Mouse (Mus musculus) lung, embryonic 14.5 days (tissue): ENCODE results near the gene Arl13a. TPM values are rescaled to one million over a fixed set of nuclear protein-coding genes. Genes with fewer than 3 reads are reported as not detected.
A peak's percentile ranks its signal among the peaks of the same experiment; 100 is the strongest.

ENCODE experiments used
- ATAC-seq: fragments of 200-750 bp; cut with Nextera tagmentation; 2 replicates; pipeline ENCODE4 v1.8.0; 2017; ENCODE audit warnings: mild to moderate bottlenecking, moderate TSS enrichment, moderate library complexity; ENCODE audit not compliant: insufficient read depth
- DNase-seq: peaks from one replicate; pipeline ENCODE4 v3.0.0-alpha.2; 2015
- H3K27ac ChIP-seq: fragments of 300-500 bp; sonication (generic); 2 replicates; pipeline ENCODE4 v1.5.1; 2014; ENCODE audit warnings: low read depth, mild to moderate bottlenecking, moderate library complexity
- H3K27me3 ChIP-seq: fragments of 300-500 bp; sonication (generic); 2 replicates; pipeline ENCODE4 v1.6.1; 2014; ENCODE audit warnings: low read length, control low read depth; ENCODE audit not compliant: insufficient read depth
- H3K36me3 ChIP-seq: fragments of 300-500 bp; sonication (generic); 2 replicates; pipeline ENCODE4 v1.6.1; 2014; ENCODE audit warnings: control low read depth; ENCODE audit not compliant: insufficient read depth
- H3K4me1 ChIP-seq: fragments of 300-500 bp; sonication (generic); 2 replicates; pipeline ENCODE4 v1.6.1; 2014; ENCODE audit warnings: antibody characterized with exemption, control low read depth; ENCODE audit not compliant: insufficient read depth
- H3K4me2 ChIP-seq: fragments of 300-500 bp; sonication (generic); 2 replicates; pipeline ENCODE4 v1.6.1; 2014; ENCODE audit warnings: mild to moderate bottlenecking
- H3K4me3 ChIP-seq: fragments of 300-500 bp; sonication (generic); 2 replicates; pipeline ENCODE4 v1.5.1; 2014; ENCODE audit warnings: low read depth, low read length
- H3K9ac ChIP-seq: fragments of 300-500 bp; sonication (generic); 2 replicates; pipeline ENCODE4 v1.6.1; 2014
- H3K9me3 ChIP-seq: fragments of 300-500 bp; sonication (generic); 2 replicates; pipeline ENCODE4 v1.6.1; 2016; ENCODE audit warnings: low read depth, low read length, control low read depth
- CTCF ChIP-seq: IDR thresholded peaks from 2 replicates; pipeline ENCODE4 v1.5.1; 2016; ENCODE audit warnings: antibody characterized with exemption, low read depth
- WGBS: fragments of 180-500 bp; shearing (Covaris S2); extraction: QIAGEN DNeasy Blood & Tissue Kit; methylation state at CpG from one replicate; pipeline ENCODE4 v1.1.7; 2014; 5-methylcytosine and 5-hydroxymethylcytosine counted together
- polyA plus RNA-seq: library from polyadenylated mRNA; unstranded; fragments of >200 nt; fragmentation: Nextera tagmentation; extraction: Ambion mirVana; gene quantifications from 2 replicates; pipeline ENCODE4 v1.2.1, GENCODE M21; 2014

The Arl13a gene
- polyA plus RNA-seq, 1 experiment from 2014 or later, result not detected

DNA sequence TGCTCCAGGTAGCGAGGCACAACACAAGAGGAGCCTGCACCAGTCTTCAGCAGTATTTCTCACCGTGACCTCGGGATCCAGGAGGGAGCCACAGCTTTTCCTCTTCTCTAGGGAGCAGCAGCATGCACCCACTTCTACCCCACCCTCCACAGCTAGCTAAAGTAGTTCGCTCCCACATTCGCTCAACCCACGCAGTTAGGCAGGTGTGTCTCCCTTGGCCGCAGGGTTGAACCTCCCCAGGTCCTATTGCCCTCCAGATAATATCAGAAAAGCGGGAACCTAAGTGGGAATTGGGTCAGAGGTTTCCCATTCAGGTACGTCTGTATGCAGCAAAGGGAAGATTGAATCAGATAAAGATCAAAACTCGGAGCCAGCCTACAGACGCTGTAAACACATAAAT, 24.5 kb upstream of the Arl13a start:
- peak overlapping the region; percentile 59 for H3K4me2 ChIP-seq
- no peaks in the 10 kb centered on the region for H3K27me3 ChIP-seq
- H3K9ac ChIP-seq, result no peak overlapping the region
- no peaks in the 10 kb centered on the region for H3K4me1 ChIP-seq
- no peak overlapping the region for H3K27ac ChIP-seq
- no peaks in the 10 kb centered on the region for H3K9me3 ChIP-seq
- WGBS, result 10% methylated on average over 11 of the region's 11 CpGs
- H3K4me3 ChIP-seq, result peak overlapping the region; percentile 24
- DNase-seq, result no peak
- H3K36me3 ChIP-seq, result no peaks in the 10 kb centered on the region
- peak; percentile 43; the same call in 1 of the 2 replicates for ATAC-seq
- no peak for TF ChIP-seq CTCF

DNA sequence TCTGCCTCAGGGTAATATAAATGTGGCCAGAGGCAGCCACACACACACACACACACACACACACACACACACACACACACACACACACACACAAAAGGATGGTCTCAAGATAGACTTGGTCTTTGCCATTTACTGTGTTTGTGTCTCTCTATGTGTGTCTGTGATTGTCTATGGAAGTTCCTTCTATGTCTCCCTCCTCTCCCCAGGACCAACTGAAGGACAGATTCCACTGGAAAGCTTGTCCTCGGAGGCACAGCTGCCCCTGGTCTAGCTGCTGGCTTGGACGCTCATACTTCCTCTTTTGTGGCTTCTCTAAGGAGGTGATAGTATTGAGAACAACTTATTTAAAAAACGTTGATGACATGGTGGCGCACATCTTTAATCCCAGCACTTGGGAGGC, 23.8 kb upstream of the Arl13a start:
- DNase-seq (peak; percentile 5), ATAC-seq (no peak)
- H3K9me3 ChIP-seq, result no peaks in the 10 kb centered on the region
- H3K27me3 ChIP-seq, result no peaks in the 10 kb centered on the region
- no peak overlapping the region for H3K9ac ChIP-seq
- H3K27ac ChIP-seq, result no peak overlapping the region
- no peaks in the 10 kb centered on the region for H3K36me3 ChIP-seq
- no peaks in the 10 kb centered on the region for H3K4me1 ChIP-seq
- no peak overlapping the region for H3K4me3 ChIP-seq
- H3K4me2 ChIP-seq, result no peak overlapping the region
- WGBS, result 50% methylated on average over 4 of the region's 4 CpGs
- no peak for TF ChIP-seq CTCF

DNA sequence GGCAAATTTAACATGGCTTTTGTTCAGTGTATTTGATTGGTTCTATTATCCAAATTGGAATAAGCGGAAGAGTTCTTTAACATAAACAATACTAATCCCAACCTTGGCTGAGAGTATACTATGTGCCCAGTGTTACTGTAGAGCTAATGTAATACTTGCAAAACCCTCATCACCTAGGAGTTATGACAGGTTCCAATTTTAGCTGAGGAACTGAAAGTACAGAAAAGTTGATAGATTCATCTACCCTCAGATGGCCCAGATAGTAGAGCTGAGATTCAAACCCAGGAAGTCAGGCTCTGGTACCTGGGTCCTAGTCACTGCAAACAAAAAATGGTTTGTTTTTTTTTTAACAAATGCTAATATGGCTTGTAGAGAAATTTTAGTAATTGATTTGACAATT, 16.7 kb upstream of the Arl13a start:
- no peaks in the 10 kb centered on the region for H3K27me3 ChIP-seq

DNA sequence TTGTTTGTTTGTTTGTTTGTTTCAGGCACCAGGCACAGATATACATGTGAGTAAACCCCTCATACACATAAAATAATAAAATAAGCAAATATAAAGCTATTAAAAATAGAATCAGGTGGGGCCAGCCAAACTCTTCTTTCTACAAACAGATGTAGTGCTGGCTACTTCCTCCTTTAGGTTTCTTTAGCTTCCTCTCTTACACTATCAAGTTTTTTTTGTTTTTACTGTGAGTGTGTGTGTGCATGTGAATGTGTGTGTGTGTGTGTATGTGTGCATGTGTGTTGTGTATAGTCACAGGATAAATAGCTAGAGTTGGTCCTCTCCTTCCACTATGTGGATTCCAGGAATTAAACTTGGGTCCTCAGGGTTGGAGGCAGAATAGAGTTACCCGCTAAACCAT, 12.6 kb upstream of the Arl13a start:
- no peak for ATAC-seq
- no peak for DNase-seq
- no peak for TF ChIP-seq CTCF
- Histone ChIP-seq H3K4me3 (no peak overlapping the region), H3K9ac (no peak overlapping the region), H3K9me3 (no peaks in the 10 kb centered on the region), H3K36me3 (no peaks in the 10 kb centered on the region), H3K4me1 (no peaks in the 10 kb centered on the region), H3K27me3 (no peaks in the 10 kb centered on the region), H3K27ac (no peak overlapping the region), H3K4me2 (no peak overlapping the region)
- 91% methylated on average over 1 of the region's 1 CpGs for WGBS

More for the DNA sequence above, 16.7 kb upstream of the Arl13a start:
- H3K9ac ChIP-seq, result no peak overlapping the region
- no peaks in the 10 kb centered on the region for H3K36me3 ChIP-seq
- H3K4me2 ChIP-seq, result no peak overlapping the region
- TF ChIP-seq CTCF, result no peak
- ATAC-seq (no peak), DNase-seq (no peak)
- H3K4me1 ChIP-seq, result no peaks in the 10 kb centered on the region
- 86% methylated on average over 1 of the region's 1 CpGs for WGBS
- H3K9me3 ChIP-seq, result no peaks in the 10 kb centered on the region
- H3K27ac ChIP-seq, result no peak overlapping the region
- no peak overlapping the region for H3K4me3 ChIP-seq

DNA sequence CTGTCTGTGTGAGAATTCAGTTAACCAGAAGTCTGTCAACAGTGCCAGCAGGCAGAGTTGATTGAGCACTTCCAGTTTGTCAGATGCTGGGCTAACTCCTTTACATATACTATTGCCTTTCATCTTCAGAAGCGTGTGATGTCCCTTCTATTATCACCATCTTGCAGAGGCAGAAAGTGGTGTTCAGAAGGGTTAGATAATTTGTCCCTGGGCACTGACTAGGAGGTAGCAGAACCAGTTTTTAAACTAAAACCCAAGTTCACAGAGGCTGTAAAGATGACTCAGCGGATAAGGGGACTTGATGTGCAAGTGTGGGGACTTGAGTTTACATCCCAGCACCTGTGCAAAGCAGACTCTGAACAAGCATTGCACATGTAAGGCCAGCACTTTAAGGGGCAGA, 21.2 kb downstream of the Arl13a start:
- Histone ChIP-seq H3K27me3 (no peaks in the 10 kb centered on the region), H3K9ac (no peak overlapping the region), H3K4me3 (no peak overlapping the region), H3K27ac (no peak overlapping the region), H3K9me3 (no peaks in the 10 kb centered on the region), H3K36me3 (no peaks in the 10 kb centered on the region), H3K4me1 (no peaks in the 10 kb centered on the region), H3K4me2 (no peak overlapping the region)
- no peak for TF ChIP-seq CTCF
- ATAC-seq (no peak), DNase-seq (no peak)
- 56% methylated on average over 2 of the region's 2 CpGs for WGBS

DNA sequence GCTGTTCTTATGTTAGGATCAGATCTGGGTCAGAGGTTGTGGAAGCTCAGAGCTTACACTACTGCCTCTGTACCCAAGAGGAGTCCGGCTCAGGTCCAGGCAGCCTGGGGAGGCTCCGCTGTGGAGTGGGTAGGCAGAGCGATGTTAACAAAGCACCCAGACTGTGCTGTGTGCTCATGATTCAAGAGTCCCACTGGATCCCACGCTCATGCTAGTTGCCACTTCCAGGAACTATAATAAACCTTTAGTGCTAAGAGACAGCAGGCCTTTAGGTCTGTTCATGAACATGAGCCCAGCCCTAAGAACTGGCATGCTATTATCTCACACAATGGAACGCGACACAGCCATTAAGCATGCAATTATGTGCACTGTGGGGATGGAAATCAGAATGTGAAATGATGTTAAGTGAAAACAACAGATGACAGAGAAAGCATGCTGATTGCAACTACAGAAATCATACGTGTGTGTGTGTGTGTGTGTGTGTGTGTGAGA, 23.9 kb downstream of the Arl13a start:
- no peak for DNase-seq
- no peak overlapping the region for H3K4me2 ChIP-seq
- no peaks in the 10 kb centered on the region for H3K9me3 ChIP-seq
- no peaks in the 10 kb centered on the region for H3K4me1 ChIP-seq
- no peak for ATAC-seq
- TF ChIP-seq CTCF, result no peak
- no peaks in the 10 kb centered on the region for H3K27me3 ChIP-seq
- 88% methylated on average over 7 of the region's 7 CpGs for WGBS
- H3K4me3 ChIP-seq, result no peak overlapping the region
- no peak overlapping the region for H3K9ac ChIP-seq
- no peak overlapping the region for H3K27ac ChIP-seq
- no peaks in the 10 kb centered on the region for H3K36me3 ChIP-seq

DNA sequence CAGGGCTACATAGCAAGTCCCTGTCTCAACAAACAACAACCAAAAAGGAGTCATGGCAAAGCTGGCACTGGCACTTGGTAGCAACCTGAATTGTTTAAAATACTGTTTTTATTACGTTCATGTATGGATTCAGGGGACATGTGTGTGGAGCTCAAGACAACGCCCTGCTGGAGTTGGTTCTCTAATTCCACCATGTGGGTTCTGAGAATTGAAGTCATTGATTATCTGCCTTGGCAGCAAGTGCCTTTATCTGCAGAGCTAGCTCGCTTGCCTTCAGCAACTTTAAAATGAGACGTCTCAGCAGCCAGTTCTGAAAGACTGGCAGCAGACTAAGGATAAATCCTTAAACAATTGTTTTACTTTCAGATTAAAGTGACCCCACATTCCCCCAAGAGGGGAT, 30.9 kb downstream of the Arl13a start:
- H3K4me1 ChIP-seq, result no peaks in the 10 kb centered on the region
- DNase-seq (no peak), ATAC-seq (no peak)
- H3K27ac ChIP-seq, result no peak overlapping the region
- H3K4me2 ChIP-seq, result no peak overlapping the region
- no peaks in the 10 kb centered on the region for H3K36me3 ChIP-seq
- TF ChIP-seq CTCF, result no peak
- 60% methylated on average over 4 of the region's 4 CpGs for WGBS
- H3K9me3 ChIP-seq, result no peaks in the 10 kb centered on the region
- H3K27me3 ChIP-seq, result no peaks in the 10 kb centered on the region
- no peak overlapping the region for H3K9ac ChIP-seq
- no peak overlapping the region for H3K4me3 ChIP-seq

DNA sequence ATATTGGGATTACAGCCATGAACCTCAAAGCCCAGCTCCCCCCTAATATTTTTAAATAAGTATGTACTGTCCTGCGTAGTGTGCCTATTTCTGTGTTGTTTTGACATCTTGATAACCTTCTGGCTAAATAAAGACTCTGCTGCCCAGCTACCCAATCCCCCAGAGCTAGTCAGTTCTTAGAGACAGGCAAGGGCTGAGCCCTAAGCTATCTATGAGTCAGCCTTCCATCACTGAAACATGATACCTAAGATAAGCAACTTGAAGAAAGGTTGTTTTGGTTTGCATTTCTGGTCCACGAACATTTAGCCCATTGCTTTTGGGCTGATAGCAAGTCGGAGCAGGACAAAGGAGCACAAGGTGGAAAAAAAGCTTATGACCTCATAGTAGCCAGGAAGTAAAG, 33.3 kb downstream of the Arl13a start:
- H3K27ac ChIP-seq, result no peak overlapping the region
- TF ChIP-seq CTCF, result no peak
- no peaks in the 10 kb centered on the region for H3K36me3 ChIP-seq
- no peak for DNase-seq
- H3K4me3 ChIP-seq, result no peak overlapping the region
- H3K27me3 ChIP-seq, result no peaks in the 10 kb centered on the region
- 33% methylated on average over 3 of the region's 3 CpGs for WGBS
- no peak for ATAC-seq
- no peak overlapping the region for H3K9ac ChIP-seq
- H3K9me3 ChIP-seq, result no peaks in the 10 kb centered on the region
- no peaks in the 10 kb centered on the region for H3K4me1 ChIP-seq
- H3K4me2 ChIP-seq, result no peak overlapping the region
